Mouse (Mus musculus) kidney, adult 2 months (tissue): ENCODE measurements around the gene 4930404H24Rik.

ENCODE experiments used
- CTCF ChIP-seq: fragments of 200-500 bp; conservative IDR thresholded peaks from 2 replicates; pipeline ENCODE4 v1.5.1; 2011; ENCODE audit warnings: low read depth, mild to moderate bottlenecking, control low read depth, low read length, moderate library complexity, mixed read lengths; ENCODE audit not compliant: insufficient read depth, insufficient read length
- POLR2A ChIP-seq: fragments of 200-500 bp; IDR thresholded peaks from one replicate; pipeline ENCODE4 v1.6.1; 2011; ENCODE audit warnings: low read depth, low read length, control low read depth

GRCm38 (mm10) chr2:153528571-153529364 is 36.2 kb downstream of the 4930404H24Rik start:
- TF ChIP-seq CTCF (no peak), POLR2A (no peak)
